Mouse (Mus musculus): ENCODE results near the gene Cops2.
A peak's percentile ranks its signal among the peaks of the same experiment; 100 is the strongest.

Gene Cops2

GRCm38 (mm10) chr2:125858521-125859280, at the start of gene Cops2, which contains the start of gene Galk2:
Cops2 (minus strand) TSS chr2:125859139.
Galk2 (plus strand) TSS chr2:125859109.
- peak; percentile 95 to 97 for DNase-seq

- no peak for DNase-seq
These were observed 48.8 kb upstream of the Cops2 start for GRCm38 (mm10) chr2:125907580-125908255.

- DNase-seq = no peak
These were observed 47.6 kb upstream of the Cops2 start for GRCm38 (mm10) chr2:125906407-125907066.

- DNase-seq = no peak
These were observed 42.5 kb upstream of the Cops2 start for GRCm38 (mm10) chr2:125901426-125901825.

GRCm38 (mm10) chr2:125900797-125901410, 42.0 kb upstream of the Cops2 start:
- DNase-seq = no peak

GRCm38 (mm10) chr2:125896355-125896754, 37.4 kb upstream of the Cops2 start:
- DNase-seq = no peak

GRCm38 (mm10) chr2:125895099-125895498, 36.2 kb upstream of the Cops2 start:
- DNase-seq = no peak

GRCm38 (mm10) chr2:125893096-125893495, 34.2 kb upstream of the Cops2 start:
- peak; percentile 56 to 74 for DNase-seq

- DNase-seq = peak; percentile 73 to 74
These were observed 27.1 kb upstream of the Cops2 start for GRCm38 (mm10) chr2:125885891-125886576.

- DNase-seq = no peak
These were observed 11.2 kb upstream of the Cops2 start for GRCm38 (mm10) chr2:125870159-125870558.

GRCm38 (mm10) chr2:125868301-125868700, 9.4 kb upstream of the Cops2 start:
- DNase-seq = no peak

- peak; percentile 50 to 64 for DNase-seq
These were observed 7.3 kb upstream of the Cops2 start for GRCm38 (mm10) chr2:125866058-125866740.

GRCm38 (mm10) chr2:125865585-125865984, 6.6 kb upstream of the Cops2 start:
- DNase-seq = peak; percentile 24 to 36

GRCm38 (mm10) chr2:125864551-125864950, 5.6 kb upstream of the Cops2 start:
- DNase-seq = no peak

GRCm38 (mm10) chr2:125863799-125864198, 4.9 kb upstream of the Cops2 start:
- DNase-seq = no peak

- no peak for DNase-seq
These were observed 1.2 kb downstream of the Cops2 start for GRCm38 (mm10) chr2:125857707-125858106.

- DNase-seq = no peak
These were observed 7.7 kb downstream of the Cops2 start for GRCm38 (mm10) chr2:125851237-125851636.

GRCm38 (mm10) chr2:125838708-125839284, 20.1 kb downstream of the Cops2 start:
- DNase-seq = no peak

- no peak for DNase-seq
These were observed 20.8 kb downstream of the Cops2 start for GRCm38 (mm10) chr2:125838091-125838490.

- no peak for DNase-seq
These were observed 29.0 kb downstream of the Cops2 start for GRCm38 (mm10) chr2:125829924-125830323.

- DNase-seq = no peak
These were observed 31.0 kb downstream of the Cops2 start for GRCm38 (mm10) chr2:125827898-125828297.
